Mouse (Mus musculus): ENCODE measurements around the gene Pigk. TPM values are rescaled to one million over a fixed set of nuclear protein-coding genes. Genes with fewer than 3 reads are reported as not detected.

The Pigk gene
- polyA plus RNA-seq, 1 experiment, result 17.0 TPM

DNA sequence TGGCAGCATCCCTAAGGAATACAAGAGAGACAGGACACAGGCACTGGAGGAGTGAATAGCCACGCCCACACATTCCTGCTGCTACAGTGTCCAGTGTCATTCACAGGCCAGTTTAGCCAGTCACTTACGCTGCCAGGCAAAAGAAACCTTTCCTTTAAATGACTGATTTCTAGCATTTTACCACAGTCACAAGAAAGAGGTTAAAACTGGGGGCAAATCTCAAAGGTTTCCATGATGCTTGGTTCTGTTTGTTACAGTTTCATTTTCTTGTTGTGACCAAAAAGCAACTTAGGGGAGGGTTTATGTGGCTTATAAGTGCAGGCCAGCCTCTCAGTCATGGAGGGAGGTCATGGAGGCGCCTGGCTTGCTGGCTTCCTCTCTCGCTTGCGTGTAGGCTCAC is 193.8 kb downstream of the Pigk start:
- no peak for TF ChIP-seq POLR2A (IDR thresholded peaks at IDR 0.05; ENCODE audit: borderline replicate concordance, extremely low read depth, insufficient read depth, insufficient read length, poor library complexity, severe bottlenecking)
- no peak for TF ChIP-seq CTCF (IDR thresholded peaks at IDR 0.05; ENCODE audit: borderline replicate concordance, extremely low read depth, insufficient read depth, insufficient read length)

DNA sequence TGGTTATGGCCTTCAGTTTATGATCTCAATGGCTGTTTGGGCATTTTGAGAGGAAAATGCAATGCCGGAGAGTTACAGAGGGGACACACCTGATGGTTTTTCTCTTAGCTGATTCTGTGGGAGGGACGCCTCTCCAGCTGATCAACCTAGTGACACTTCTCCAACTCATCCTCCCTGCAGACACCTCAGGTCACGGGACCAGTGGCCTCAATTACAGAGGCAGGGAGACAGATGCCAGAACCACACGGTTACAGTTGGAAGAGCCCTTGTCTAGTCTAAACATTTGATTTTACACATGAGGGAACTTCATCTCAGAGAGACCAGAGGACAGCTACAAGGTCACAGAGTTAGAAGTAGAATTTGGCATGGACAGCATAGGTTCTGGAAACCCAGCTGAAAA is 197.7 kb downstream of the Pigk start:
- no peak for DNase-seq (ENCODE audit: low read depth)
- TF ChIP-seq POLR2A (IDR thresholded peaks at IDR 0.05; ENCODE audit: borderline replicate concordance, extremely low read depth, insufficient read depth, insufficient read length, poor library complexity, severe bottlenecking) (no peak), CTCF (IDR thresholded peaks at IDR 0.05; ENCODE audit: borderline replicate concordance, extremely low read depth, insufficient read depth, insufficient read length) (no peak)

More for the DNA sequence above, 193.8 kb downstream of the Pigk start:
- no peak for DNase-seq (ENCODE audit: low read depth)

- DNase-seq (ENCODE audit: low read depth), result no peak
These were observed 198.6 kb downstream of the Pigk start for GRCm38 (mm10) chr3:152912216-152913101.

DNA sequence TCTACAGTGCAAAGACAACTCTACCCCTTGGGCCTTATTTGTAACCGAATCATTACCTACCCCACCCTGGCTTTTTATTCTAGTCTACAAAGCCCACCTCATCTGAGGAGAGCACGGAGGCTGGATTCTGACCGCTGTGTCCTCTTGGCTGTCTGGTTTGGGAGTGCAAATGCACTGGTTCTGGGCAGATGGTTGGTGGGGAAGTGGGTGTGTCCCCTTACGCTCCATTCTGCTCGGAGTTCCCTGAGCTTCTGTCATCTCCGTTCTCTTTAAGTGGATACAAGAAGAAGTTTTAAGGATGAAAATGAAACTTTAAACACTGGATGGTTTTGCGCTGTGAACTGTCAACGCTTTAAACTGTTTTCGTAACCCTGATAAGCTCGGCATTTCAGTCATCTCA is 199.2 kb downstream of the Pigk start:
- TF ChIP-seq CTCF (IDR thresholded peaks at IDR 0.05; ENCODE audit: borderline replicate concordance, extremely low read depth, insufficient read depth, insufficient read length), result no peak
- no peak for TF ChIP-seq POLR2A (IDR thresholded peaks at IDR 0.05; ENCODE audit: borderline replicate concordance, extremely low read depth, insufficient read depth, insufficient read length, poor library complexity, severe bottlenecking)

More at GRCm38 (mm10) chr3:152912216-152913101, 198.6 kb downstream of the Pigk start:
- no peak for TF ChIP-seq CTCF (IDR thresholded peaks at IDR 0.05; ENCODE audit: borderline replicate concordance, extremely low read depth, insufficient read depth, insufficient read length)
- no peak for TF ChIP-seq POLR2A (IDR thresholded peaks at IDR 0.05; ENCODE audit: borderline replicate concordance, extremely low read depth, insufficient read depth, insufficient read length, poor library complexity, severe bottlenecking)

GRCm38 (mm10) chr3:152913625-152914024 is 199.7 kb downstream of the Pigk start:
- no peak for DNase-seq (ENCODE audit: low read depth)
- no peak for TF ChIP-seq POLR2A (IDR thresholded peaks at IDR 0.05; ENCODE audit: borderline replicate concordance, extremely low read depth, insufficient read depth, insufficient read length, poor library complexity, severe bottlenecking)
- no peak for TF ChIP-seq CTCF (IDR thresholded peaks at IDR 0.05; ENCODE audit: borderline replicate concordance, extremely low read depth, insufficient read depth, insufficient read length)

More for the DNA sequence above, 199.2 kb downstream of the Pigk start:
- DNase-seq (ENCODE audit: low read depth), result no peak

- TF ChIP-seq POLR2A (IDR thresholded peaks at IDR 0.05; ENCODE audit: borderline replicate concordance, extremely low read depth, insufficient read depth, insufficient read length, poor library complexity, severe bottlenecking) (no peak), CTCF (IDR thresholded peaks at IDR 0.05; ENCODE audit: borderline replicate concordance, extremely low read depth, insufficient read depth, insufficient read length) (no peak)
- no peak for DNase-seq (ENCODE audit: low read depth)
These were observed 200.5 kb downstream of the Pigk start for GRCm38 (mm10) chr3:152914376-152914775.

GRCm38 (mm10) chr3:152917579-152917978 is 203.7 kb downstream of the Pigk start:
- no peak for DNase-seq (ENCODE audit: low read depth)
- TF ChIP-seq POLR2A (IDR thresholded peaks at IDR 0.05; ENCODE audit: borderline replicate concordance, extremely low read depth, insufficient read depth, insufficient read length, poor library complexity, severe bottlenecking), result no peak
- no peak for TF ChIP-seq CTCF (IDR thresholded peaks at IDR 0.05; ENCODE audit: borderline replicate concordance, extremely low read depth, insufficient read depth, insufficient read length)

DNA sequence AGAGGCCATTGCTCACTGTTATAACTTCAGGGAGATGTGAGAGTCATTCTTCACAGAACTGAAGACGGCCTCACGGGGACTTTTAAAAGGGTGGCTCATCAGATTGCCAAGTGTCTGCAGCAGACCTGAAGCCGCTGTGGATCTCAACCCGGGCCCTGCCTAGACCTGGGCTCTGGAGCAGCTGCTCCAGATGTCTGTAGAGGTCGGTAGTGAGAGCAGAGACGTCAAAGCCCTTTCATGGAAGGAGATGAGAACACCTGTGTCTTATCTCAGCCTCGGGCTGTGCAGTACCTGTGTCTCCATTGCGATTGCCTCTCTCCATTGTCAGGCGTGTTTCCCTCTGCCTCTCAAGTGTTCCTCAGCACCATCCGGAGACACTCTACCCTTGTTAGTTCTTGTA is 205.2 kb downstream of the Pigk start:
- DNase-seq (ENCODE audit: low read depth), result no peak
- TF ChIP-seq POLR2A (IDR thresholded peaks at IDR 0.05; ENCODE audit: borderline replicate concordance, extremely low read depth, insufficient read depth, insufficient read length, poor library complexity, severe bottlenecking) (no peak), CTCF (IDR thresholded peaks at IDR 0.05; ENCODE audit: borderline replicate concordance, extremely low read depth, insufficient read depth, insufficient read length) (no peak)

DNA sequence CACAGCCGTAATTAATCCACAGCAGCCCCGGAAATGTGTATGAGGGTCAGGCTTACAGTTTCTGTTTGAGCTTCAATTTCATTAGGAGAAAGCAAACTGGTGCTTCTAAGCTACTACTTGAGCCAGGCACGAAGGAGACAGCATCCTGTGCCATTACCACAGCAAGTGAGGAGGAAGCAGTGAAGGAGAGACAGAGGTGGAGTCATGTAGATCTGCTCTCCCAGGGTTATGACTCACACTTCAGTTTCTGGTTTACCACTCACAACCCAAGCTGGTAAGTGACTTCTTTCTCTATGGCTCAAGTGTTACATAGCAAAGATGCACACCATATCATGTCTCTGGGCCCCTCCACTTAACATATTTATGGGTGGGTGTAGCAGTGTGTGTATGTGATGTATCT is 206.5 kb downstream of the Pigk start:
- no peak for TF ChIP-seq POLR2A (IDR thresholded peaks at IDR 0.05; ENCODE audit: borderline replicate concordance, extremely low read depth, insufficient read depth, insufficient read length, poor library complexity, severe bottlenecking)
- no peak for TF ChIP-seq CTCF (IDR thresholded peaks at IDR 0.05; ENCODE audit: borderline replicate concordance, extremely low read depth, insufficient read depth, insufficient read length)
- no peak for DNase-seq (ENCODE audit: low read depth)

- peak; percentile 46 for DNase-seq (ENCODE audit: low read depth)
- no peak for TF ChIP-seq CTCF (IDR thresholded peaks at IDR 0.05; ENCODE audit: borderline replicate concordance, extremely low read depth, insufficient read depth, insufficient read length)
These were observed 209.6 kb downstream of the Pigk start for GRCm38 (mm10) chr3:152923530-152923929.

DNA sequence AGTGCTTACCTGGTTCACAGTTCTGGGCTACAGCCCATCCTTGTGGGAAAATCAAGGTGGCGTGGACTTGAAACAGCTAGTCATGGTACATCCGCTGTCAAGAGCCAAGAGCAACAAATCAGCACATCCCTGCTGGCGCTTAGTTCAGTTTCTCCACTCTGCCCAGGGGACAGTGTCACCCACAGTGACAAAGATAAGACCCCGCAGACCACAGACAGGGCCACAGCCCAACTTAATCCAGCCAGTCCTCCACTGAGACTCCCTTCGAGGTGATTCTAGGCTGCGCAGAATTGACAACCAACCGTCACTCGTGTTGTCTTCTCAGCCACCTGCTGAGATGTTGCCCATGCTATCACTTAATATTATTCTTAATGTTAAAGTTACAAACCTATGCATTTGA is 211.5 kb downstream of the Pigk start:
- no peak for DNase-seq (ENCODE audit: low read depth)
- TF ChIP-seq POLR2A (IDR thresholded peaks at IDR 0.05; ENCODE audit: borderline replicate concordance, extremely low read depth, insufficient read depth, insufficient read length, poor library complexity, severe bottlenecking), result no peak
- TF ChIP-seq CTCF (IDR thresholded peaks at IDR 0.05; ENCODE audit: borderline replicate concordance, extremely low read depth, insufficient read depth, insufficient read length), result no peak

DNA sequence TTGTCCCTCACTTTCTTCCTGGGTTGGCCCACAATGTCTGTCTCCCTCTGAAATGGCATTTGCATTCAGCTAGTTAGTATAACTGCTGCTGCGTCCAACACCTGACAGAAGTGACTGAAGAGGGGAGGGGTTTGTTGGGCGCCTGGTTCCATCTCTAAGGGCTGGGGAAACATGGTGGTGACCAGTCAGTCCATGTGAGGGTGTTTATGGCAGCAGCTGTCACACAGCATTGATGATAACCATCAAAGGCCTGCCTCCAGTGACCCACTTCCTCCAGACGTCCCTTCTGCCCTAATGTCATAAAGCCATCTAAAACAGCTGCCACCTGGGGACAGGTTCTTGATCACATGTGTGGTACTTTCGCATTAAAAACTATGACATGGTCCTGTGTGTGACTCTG is 212.3 kb downstream of the Pigk start:
- no peak for DNase-seq (ENCODE audit: low read depth)
- TF ChIP-seq CTCF (IDR thresholded peaks at IDR 0.05; ENCODE audit: borderline replicate concordance, extremely low read depth, insufficient read depth, insufficient read length) (no peak), POLR2A (IDR thresholded peaks at IDR 0.05; ENCODE audit: borderline replicate concordance, extremely low read depth, insufficient read depth, insufficient read length, poor library complexity, severe bottlenecking) (no peak)

Measured in brain, embryonic 14.5 days (tissue).